Mouse (Mus musculus) bone marrow, adult 2 months (tissue): ENCODE results near the gene Pdzk1.

Experiments used
- CTCF ChIP-seq: fragments of 200-500 bp; IDR thresholded peaks from 2 replicates; pipeline ENCODE4 v1.5.1; 2011; ENCODE audit warnings: low read length, control low read depth; ENCODE audit not compliant: control insufficient read depth, insufficient read depth
- POLR2A ChIP-seq: fragments of 200-500 bp; IDR thresholded peaks from 2 replicates; pipeline ENCODE4 v1.6.1; 2011; ENCODE audit warnings: low read depth, mild to moderate bottlenecking, control low read depth, low read length, borderline replicate concordance; ENCODE audit not compliant: control insufficient read depth

DNA sequence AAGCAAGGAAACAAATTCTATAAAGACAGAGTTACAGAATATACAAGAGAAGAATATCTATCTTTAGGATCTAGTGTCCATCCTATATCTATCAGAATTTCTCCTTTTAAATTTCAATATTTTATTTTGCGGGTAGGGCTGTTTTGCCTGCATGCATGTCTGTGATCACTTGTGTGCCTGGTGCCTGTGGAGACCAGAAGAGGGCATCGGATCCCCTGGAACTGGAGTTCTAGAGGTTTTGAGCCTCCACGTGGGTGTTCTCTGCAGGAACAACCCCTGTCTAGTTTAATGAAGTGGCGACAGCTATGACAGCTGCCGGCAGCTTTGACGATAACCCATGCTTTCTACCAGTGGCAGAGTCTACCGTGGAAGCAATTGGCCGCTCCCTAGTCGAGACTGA, 16.0 kb upstream of the Pdzk1 start:
- TF ChIP-seq POLR2A (no peak), CTCF (no peak)
